Mouse (Mus musculus): Measurements from ENCODE around the gene Trp53tg5. TPM values are rescaled to one million over a fixed set of nuclear protein-coding genes. Genes with fewer than 3 reads are reported as not detected.

The Trp53tg5 gene
- total and polyA plus RNA-seq, 3 experiments = not detected

- TF ChIP-seq USF1 (IDR thresholded peaks at IDR 0.05; ENCODE audit: low read depth, low read length) = no peak
- no peak overlapping the region for H3K4me2 ChIP-seq (ENCODE audit: insufficient read depth, low read depth, poor library complexity, severe bottlenecking)
- no peaks in the 10 kb centered on the region for H3K27me3 ChIP-seq (replicated peaks)
- H3K27ac ChIP-seq (ENCODE audit: insufficient read depth, low read depth) = no peak overlapping the region
- in situ Hi-C loops (cut with MboI; ENCODE audit: low pct_ligation_motif_present, low pct_unique_long_range_greater_than_20kb, low sequenced_read_pairs) = no loop called here
- H3K4me1 ChIP-seq (ENCODE audit: control insufficient read depth in 1 of 2, insufficient read depth in 2 of 2) = no peaks in the 10 kb centered on the region
- dilution Hi-C loops (cut with MboI; ENCODE audit: extremely low pct_ligation_motif_present, extremely low pct_unique_long_range_greater_than_20kb, low sequenced_read_pairs) = no loop called here
- H3K9ac ChIP-seq (ENCODE audit: insufficient read depth, low read depth) = no peak overlapping the region
- peaks cover 7% of the 10 kb centered on the region for H3K9me3 ChIP-seq (replicated peaks; ENCODE audit: low read length)
- H3K36me3 ChIP-seq (replicated peaks in 1 of 2; ENCODE audit: control insufficient read depth in 1 of 2, insufficient read depth in 1 of 2, low read length in 1 of 2) = peaks cover 11 to 37% of the 10 kb centered on the region in 2 experiments
- DNase-seq (ENCODE audit: extremely low read depth) = no peak
- no peak overlapping the region for H3K4me3 ChIP-seq (replicated peaks in 1 of 3; ENCODE audit: low read depth in 2 of 3, low read length in 2 of 3, poor library complexity in 1 of 3)
- H3K79me2 ChIP-seq (replicated peaks; ENCODE audit: control insufficient read depth, extremely low read depth, insufficient read depth, poor library complexity, severe bottlenecking) = no peaks in the 10 kb centered on the region
These were observed 38.8 kb upstream of the Trp53tg5 start for GRCm38 (mm10) chr2:164512121-164512909.

DNA sequence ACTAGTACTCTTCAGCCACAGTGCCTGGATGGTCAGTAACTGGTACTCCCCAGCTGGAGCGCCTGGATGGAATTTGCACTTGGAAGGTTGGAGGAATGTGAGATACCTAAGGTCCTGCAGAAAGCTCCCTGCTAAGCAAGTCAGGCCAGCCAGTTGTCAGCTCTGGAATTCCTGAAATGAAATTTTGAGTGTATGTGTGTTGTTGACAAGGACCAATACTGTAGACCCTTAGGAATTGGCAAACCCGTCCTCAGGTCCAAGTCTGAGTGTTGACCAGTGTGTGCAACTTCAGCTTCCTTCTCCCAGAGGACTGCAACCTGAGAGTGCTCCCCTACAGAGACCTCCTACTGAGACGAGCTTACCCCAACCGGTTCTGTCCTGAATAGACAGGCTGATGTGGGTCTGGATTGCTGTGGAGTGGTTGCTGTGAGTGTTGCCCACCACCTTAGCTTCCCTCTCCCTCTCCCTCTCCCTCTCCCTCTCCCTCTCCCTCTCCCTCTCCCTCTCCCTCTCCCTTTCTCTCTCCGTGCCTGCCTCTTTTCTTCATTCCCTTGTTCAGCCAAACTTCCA, 37.2 kb upstream of the Trp53tg5 start:
- dilution Hi-C loops (cut with MboI; ENCODE audit: extremely low pct_ligation_motif_present, extremely low pct_unique_long_range_greater_than_20kb, low sequenced_read_pairs) = no loop called here
- Histone ChIP-seq H3K36me3 (replicated peaks in 1 of 2; ENCODE audit: control insufficient read depth in 1 of 2, insufficient read depth in 1 of 2, low read length in 1 of 2) (peaks cover 25 to 52% of the 10 kb centered on the region in 2 experiments), H3K4me2 (ENCODE audit: insufficient read depth, low read depth, poor library complexity, severe bottlenecking) (no peak overlapping the region), H3K27me3 (replicated peaks) (no peaks in the 10 kb centered on the region), H3K9me3 (replicated peaks; ENCODE audit: low read length) (no peaks in the 10 kb centered on the region), H3K4me1 (ENCODE audit: control insufficient read depth in 1 of 2, insufficient read depth in 2 of 2) (no peaks in the 10 kb centered on the region), H3K27ac (ENCODE audit: insufficient read depth, low read depth) (no peak overlapping the region), H3K9ac (ENCODE audit: insufficient read depth, low read depth) (no peak overlapping the region), H3K4me3 (replicated peaks in 1 of 3; ENCODE audit: low read depth in 2 of 3, low read length in 2 of 3, poor library complexity in 1 of 3) (no peak overlapping the region), H3K79me2 (replicated peaks; ENCODE audit: control insufficient read depth, extremely low read depth, insufficient read depth, poor library complexity, severe bottlenecking) (no peaks in the 10 kb centered on the region)
- DNase-seq (ENCODE audit: extremely low read depth) = no peak
- no peak for TF ChIP-seq HCFC1 (IDR thresholded peaks at IDR 0.05; ENCODE audit: low read depth, low read length)
- no peak for TF ChIP-seq RCOR1 (conservative IDR thresholded peaks at IDR 0.05; ENCODE audit: low read depth, low read length)
- TF ChIP-seq BHLHE40 (IDR thresholded peaks at IDR 0.05; ENCODE audit: low read depth, low read length) = no peak
- no peak for TF ChIP-seq KAT2A (IDR thresholded peaks at IDR 0.05; ENCODE audit: insufficient replicate concordance, low read length)
- TF ChIP-seq ZC3H11A (IDR thresholded peaks at IDR 0.05; ENCODE audit: low read depth, low read length) = no peak
- no peak for TF ChIP-seq USF1 (IDR thresholded peaks at IDR 0.05; ENCODE audit: low read depth, low read length)
- TF ChIP-seq USF2 (conservative IDR thresholded peaks at IDR 0.05; ENCODE audit: low read depth, low read length) = no peak
- TF ChIP-seq CTCF (conservative IDR thresholded peaks at IDR 0.05 in 1 of 2, IDR thresholded peaks at IDR 0.05 in 1 of 2; ENCODE audit: low read depth in 2 of 2, low read length in 2 of 2) = no peak
- TF ChIP-seq IRF4 (IDR thresholded peaks at IDR 0.05; ENCODE audit: low read depth, low read length) = no peak
- TF ChIP-seq SMC3 (IDR thresholded peaks at IDR 0.05; ENCODE audit: low read depth, low read length) = no peak
- no peak for TF ChIP-seq CHD2 (IDR thresholded peaks at IDR 0.05; ENCODE audit: low read length)
- no peak for TF ChIP-seq NRF1 (IDR thresholded peaks at IDR 0.05; ENCODE audit: low read depth, low read length)
- no peak for TF ChIP-seq RAD21 (IDR thresholded peaks at IDR 0.05; ENCODE audit: low read depth, low read length)
- TF ChIP-seq POLR2A (IDR thresholded peaks at IDR 0.05; ENCODE audit: low read depth, low read length) = no peak
- no peak for TF ChIP-seq JUN (IDR thresholded peaks at IDR 0.05; ENCODE audit: insufficient read depth, low read depth, low read length)
- no peak for TF ChIP-seq MAX (IDR thresholded peaks at IDR 0.05; ENCODE audit: low read length)
- in situ Hi-C loops (cut with MboI; ENCODE audit: low pct_ligation_motif_present, low pct_unique_long_range_greater_than_20kb, low sequenced_read_pairs) = no loop called here

Measured in CH12.LX (cell line).